Mouse (Mus musculus) liver, postnatal 0 days (tissue): Measurements from ENCODE around the gene Ccdc158. TPM values are rescaled to one million over a fixed set of nuclear protein-coding genes. Genes with fewer than 3 reads are reported as not detected.

ENCODE experiments used
- ATAC-seq: fragments of 200-750 bp; cut with Nextera tagmentation; 2 replicates; pipeline ENCODE4 v1.8.0; 2017; ENCODE audit warnings: mild to moderate bottlenecking, moderate library complexity
- DNase-seq: peaks from one replicate; pipeline ENCODE4 v3.0.0-alpha.2; 2016
- H3K27ac ChIP-seq: fragments of 300-500 bp; sonication (generic); 2 replicates; pipeline ENCODE4 v1.5.1; 2014; ENCODE audit warnings: antibody characterized with exemption, moderate library complexity, mild to moderate bottlenecking, low read depth
- H3K27me3 ChIP-seq: fragments of 300-500 bp; sonication (generic); 2 replicates; pipeline ENCODE4 v1.6.1; 2014; ENCODE audit warnings: low read length, control low read depth, mixed read lengths; ENCODE audit not compliant: insufficient read depth
- H3K36me3 ChIP-seq: fragments of 300-500 bp; sonication (generic); replicated peaks from 2 replicates; pipeline ENCODE4 v1.6.1; 2014; ENCODE audit warnings: mild to moderate bottlenecking, control low read depth, low read length, moderate library complexity, mixed read lengths; ENCODE audit not compliant: insufficient read depth
- H3K4me1 ChIP-seq: fragments of 300-500 bp; sonication (generic); 2 replicates; pipeline ENCODE4 v1.6.1; 2014; ENCODE audit warnings: antibody characterized with exemption, mild to moderate bottlenecking, control low read depth; ENCODE audit not compliant: insufficient read depth
- H3K4me2 ChIP-seq: fragments of 300-500 bp; sonication (generic); 2 replicates; pipeline ENCODE4 v1.6.1; 2014; ENCODE audit warnings: low read depth, mild to moderate bottlenecking, low read length, moderate library complexity, mixed read lengths
- H3K4me3 ChIP-seq: fragments of 300-500 bp; sonication (generic); 2 replicates; pipeline ENCODE4 v1.5.1; 2014; ENCODE audit warnings: low read depth, low read length
- H3K9ac ChIP-seq: fragments of 300-500 bp; sonication (generic); replicated peaks from 2 replicates; pipeline ENCODE4 v1.6.1; 2014; ENCODE audit warnings: mild to moderate bottlenecking, moderate library complexity
- H3K9me3 ChIP-seq: fragments of 300-500 bp; sonication (generic); 2 replicates; pipeline ENCODE4 v1.6.1; 2016; ENCODE audit warnings: mild to moderate bottlenecking, control low read depth, low read length, mixed read lengths
- CTCF ChIP-seq: sonication (generic); IDR thresholded peaks from 2 replicates; pipeline ENCODE4 v1.5.1; 2016; ENCODE audit warnings: antibody characterized with exemption, low read depth
- EP300 ChIP-seq: IDR thresholded peaks from 2 replicates; pipeline ENCODE4 v1.6.1; 2016; ENCODE audit warnings: antibody characterized with exemption, low read depth, mild to moderate bottlenecking
- WGBS: fragments of 180-500 bp; shearing (Covaris S2); extraction: QIAGEN DNeasy Blood & Tissue Kit; methylation state at CpG from one replicate; pipeline ENCODE4 v1.1.7; 2014; ENCODE audit not compliant: insufficient replicate concordance; 5-methylcytosine and 5-hydroxymethylcytosine counted together
- polyA plus RNA-seq: library from polyadenylated mRNA; unstranded; fragments of >200 nt; fragmentation: Nextera tagmentation; extraction: Ambion mirVana; gene quantifications from 2 replicates; pipeline ENCODE4 v1.2.1, GENCODE M21; 2015

Gene Ccdc158
- polyA plus RNA-seq, 1 experiment from 2014 or later, result 0.23 TPM

DNA sequence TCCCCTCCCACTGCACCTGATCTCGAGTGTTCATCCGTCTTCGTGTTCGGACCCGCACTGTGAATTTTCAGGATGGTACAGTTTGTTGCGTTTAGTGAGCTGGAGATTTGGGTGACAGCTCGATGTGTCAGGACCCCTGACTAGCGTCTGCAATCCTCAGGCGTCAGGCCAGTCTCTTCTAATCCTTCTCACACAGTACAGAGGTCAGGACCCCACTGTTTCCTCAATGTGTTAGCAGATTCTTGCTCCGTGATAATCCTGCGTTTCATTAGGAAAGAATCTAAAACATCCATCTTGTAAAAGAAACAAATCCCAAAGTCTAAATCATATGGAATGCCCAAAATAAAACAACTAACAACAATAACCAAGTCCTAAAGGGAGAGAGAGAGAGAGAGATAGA, 26.7 kb upstream of the Ccdc158 start:
- WGBS, result 63% methylated on average over 11 of the region's 11 CpGs
- H3K36me3 ChIP-seq, result no peaks in the 10 kb centered on the region
- no peaks in the 10 kb centered on the region for H3K9me3 ChIP-seq
- no peaks in the 10 kb centered on the region for H3K27me3 ChIP-seq
- no peak overlapping the region for H3K27ac ChIP-seq
- no peak for DNase-seq
- no peak for ATAC-seq
- no peak overlapping the region for H3K4me3 ChIP-seq
- no peak for TF ChIP-seq EP300
- no peak for TF ChIP-seq CTCF
- no peak overlapping the region for H3K9ac ChIP-seq
- H3K4me2 ChIP-seq, result no peak overlapping the region
- no peaks in the 10 kb centered on the region for H3K4me1 ChIP-seq

GRCm38 (mm10) chr5:92698837-92699529, 23.9 kb upstream of the Ccdc158 start:
- H3K36me3 ChIP-seq, result no peaks in the 10 kb centered on the region
- WGBS, result 34% methylated on average over 17 of the region's 17 CpGs
- no peak overlapping the region for H3K4me3 ChIP-seq
- no peaks in the 10 kb centered on the region for H3K4me1 ChIP-seq
- ATAC-seq (no peak), DNase-seq (no peak)
- H3K9me3 ChIP-seq, result no peaks in the 10 kb centered on the region
- H3K27ac ChIP-seq, result no peak overlapping the region
- H3K4me2 ChIP-seq, result 0 out of 2 replicates have a peak overlapping the region, but pooled peaks have one; percentile 13
- H3K27me3 ChIP-seq, result no peaks in the 10 kb centered on the region
- no peak overlapping the region for H3K9ac ChIP-seq
- no peak for TF ChIP-seq CTCF
- no peak for TF ChIP-seq EP300

DNA sequence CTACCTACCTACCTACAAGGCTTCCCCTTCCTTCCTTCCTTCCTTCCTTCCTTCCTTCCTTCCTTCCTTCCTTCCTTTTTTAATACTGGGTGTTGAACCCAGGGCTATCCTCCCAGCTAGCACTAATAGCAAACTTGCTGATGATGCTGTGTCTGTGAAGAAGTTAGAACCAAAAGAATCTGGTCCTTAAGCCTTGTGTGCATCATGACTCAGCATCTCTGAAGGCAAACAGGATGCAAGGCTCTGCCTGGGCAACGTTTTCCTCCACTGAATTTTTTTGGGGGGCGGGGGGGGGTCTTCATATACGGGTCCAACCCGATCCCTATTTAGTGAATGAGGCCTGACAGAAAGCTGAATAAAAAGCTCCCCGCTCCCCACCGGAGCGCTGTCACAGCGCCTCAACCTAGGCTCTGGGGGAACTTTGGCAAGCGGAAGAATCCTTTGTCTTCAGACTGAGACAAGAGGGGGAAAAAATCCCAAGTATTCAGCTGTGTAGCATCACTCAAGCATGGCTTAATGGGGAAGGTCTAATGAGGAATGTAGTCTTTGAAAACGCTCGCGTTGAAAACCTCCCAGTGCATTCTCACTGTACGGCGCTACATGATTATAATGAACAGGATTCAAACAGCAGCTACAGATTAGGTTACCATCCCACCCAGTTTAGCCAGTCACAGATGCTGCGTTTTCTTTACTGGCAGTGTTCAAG, 23.2 kb upstream of the Ccdc158 start:
- Histone ChIP-seq H3K4me2 (peak overlapping the region; percentile 13; the same call in 1 of the 2 replicates), H3K4me1 (no peaks in the 10 kb centered on the region), H3K9me3 (0 out of 2 replicates have a peak, but pooled peaks cover 3% of the 10 kb centered on the region), H3K27me3 (no peaks in the 10 kb centered on the region), H3K27ac (no peak overlapping the region), H3K36me3 (no peaks in the 10 kb centered on the region), H3K9ac (no peak overlapping the region), H3K4me3 (no peak overlapping the region)
- no peak for ATAC-seq
- WGBS, result 15% methylated on average over 15 of the region's 15 CpGs
- TF ChIP-seq EP300, result no peak
- TF ChIP-seq CTCF, result no peak
- no peak for DNase-seq

DNA sequence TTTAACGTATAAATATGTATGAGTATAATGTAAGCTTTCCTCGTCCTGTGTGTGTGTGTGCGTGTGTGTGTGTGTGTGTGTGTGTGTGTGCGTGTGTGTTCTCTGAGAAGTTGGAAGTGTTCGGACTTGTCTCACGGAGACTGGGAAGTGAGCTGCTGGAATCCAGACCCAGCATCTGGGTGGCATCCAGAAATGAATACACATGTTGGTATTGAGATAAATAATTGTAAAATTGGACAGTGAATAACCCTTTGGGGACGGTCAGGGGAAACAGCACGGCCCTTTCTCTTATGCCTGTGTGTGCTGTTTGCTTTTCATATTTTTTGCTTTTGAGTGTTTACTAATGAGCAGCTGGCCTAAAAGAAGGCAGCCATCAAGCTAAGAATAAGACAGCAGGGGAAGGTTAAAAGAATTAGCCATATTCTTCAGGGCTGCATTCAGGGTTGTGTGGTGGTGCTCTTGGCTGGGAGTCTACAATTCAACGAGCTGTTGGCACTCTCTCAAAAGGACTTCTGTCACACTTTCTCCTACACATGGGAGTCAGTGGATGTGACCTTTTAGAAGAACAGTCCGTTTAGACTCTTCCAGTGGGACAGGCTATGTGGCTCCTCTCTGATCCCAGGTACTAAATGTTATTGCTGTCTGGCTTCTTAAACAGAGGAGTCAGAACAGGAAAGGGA, 19.4 kb upstream of the Ccdc158 start:
- 76% methylated on average over 10 of the region's 10 CpGs for WGBS
- TF ChIP-seq CTCF (no peak), EP300 (no peak)
- ATAC-seq, result no peak

DNA sequence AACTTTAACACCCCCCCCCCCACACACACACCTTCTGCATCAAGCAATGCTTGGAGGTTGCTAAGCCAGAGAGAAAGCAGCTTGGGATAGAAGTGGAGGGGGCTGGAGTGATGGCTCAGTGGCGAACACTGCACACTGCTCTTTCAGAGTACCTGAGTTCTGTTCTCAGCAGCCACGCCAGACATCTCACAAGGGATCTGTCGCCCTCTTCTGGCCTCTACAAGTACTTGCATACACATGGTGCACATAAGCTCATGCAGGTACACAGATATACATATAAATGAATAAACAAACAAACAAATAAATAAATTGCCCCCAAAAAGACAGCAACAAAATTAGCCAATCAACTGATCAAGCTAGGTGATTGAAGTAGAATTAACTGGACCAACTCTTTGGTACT, 18.7 kb upstream of the Ccdc158 start:
- Histone ChIP-seq H3K36me3 (no peaks in the 10 kb centered on the region), H3K4me3 (no peak overlapping the region), H3K9me3 (0 out of 2 replicates have a peak, but pooled peaks cover 3% of the 10 kb centered on the region), H3K9ac (no peak overlapping the region), H3K27ac (no peak overlapping the region), H3K4me2 (no peak overlapping the region), H3K27me3 (no peaks in the 10 kb centered on the region), H3K4me1 (no peaks in the 10 kb centered on the region)
- ATAC-seq, result no peak
- WGBS, result 76% methylated on average over 3 of the region's 3 CpGs
- no peak for TF ChIP-seq CTCF
- no peak for TF ChIP-seq EP300
- DNase-seq, result no peak

More for the DNA sequence above, 19.4 kb upstream of the Ccdc158 start:
- no peaks in the 10 kb centered on the region for H3K36me3 ChIP-seq
- H3K9ac ChIP-seq, result no peak overlapping the region
- no peak overlapping the region for H3K27ac ChIP-seq
- H3K27me3 ChIP-seq, result no peaks in the 10 kb centered on the region
- no peaks in the 10 kb centered on the region for H3K4me1 ChIP-seq
- 0 out of 2 replicates have a peak, but pooled peaks cover 3% of the 10 kb centered on the region for H3K9me3 ChIP-seq
- H3K4me2 ChIP-seq, result no peak overlapping the region
- no peak overlapping the region for H3K4me3 ChIP-seq
- DNase-seq, result no peak
